Mouse (Mus musculus) heart, adult 2 months (tissue): ENCODE data around the gene Mapk13. TPM values are rescaled to one million over a fixed set of nuclear protein-coding genes. Genes with fewer than 3 reads are reported as not detected.

ENCODE experiments used
- DNase-seq, 2 experiments: peaks; one replicate each; pipeline ENCODE4 v3.0.0; 2021
- H3K27ac ChIP-seq: fragments of 200-600 bp; 2 replicates; pipeline ENCODE4 v1.8.1; 2022
- H3K27me3 ChIP-seq: fragments of 200-500 bp; 2 replicates; pipeline ENCODE4 v1.6.1; 2012; ENCODE audit warnings: mild to moderate bottlenecking, low read length, inconsistent platforms, mixed read lengths; ENCODE audit not compliant: control insufficient read depth, insufficient read depth
- H3K36me3 ChIP-seq: fragments of 200-500 bp; 2 replicates; pipeline ENCODE4 v1.6.1; 2012; ENCODE audit warnings: low read length, inconsistent platforms; ENCODE audit not compliant: control insufficient read depth, insufficient read depth
- H3K4me1 ChIP-seq: fragments of 200-500 bp; 2 replicates; pipeline ENCODE4 v1.6.1; 2011; ENCODE audit warnings: low read length; ENCODE audit not compliant: control insufficient read depth, insufficient read depth
- H3K4me3 ChIP-seq: fragments of 200-600 bp; 2 replicates; pipeline ENCODE4 v1.8.1; 2022
- H3K79me2 ChIP-seq: fragments of 200-500 bp; replicated peaks from 2 replicates; pipeline ENCODE4 v1.6.1; 2012; ENCODE audit warnings: mild to moderate bottlenecking, inconsistent platforms, low read length, moderate library complexity, mixed read lengths; ENCODE audit not compliant: control insufficient read depth, insufficient read depth
- H3K9ac ChIP-seq: fragments of 200-500 bp; 2 replicates; pipeline ENCODE4 v1.6.1; 2012; ENCODE audit warnings: low read depth, mild to moderate bottlenecking, control low read depth, inconsistent platforms, low read length, mixed read lengths
- CTCF ChIP-seq: fragments of 200-600 bp; IDR thresholded peaks from 2 replicates; pipeline ENCODE4 v1.8.1; 2022; ENCODE audit warnings: antibody characterized with exemption, mild to moderate bottlenecking, moderate library complexity
- EP300 ChIP-seq: fragments of 200-500 bp; IDR thresholded peaks from 2 replicates; pipeline ENCODE4 v1.6.1; 2011; ENCODE audit warnings: low read depth, low read length, control low read depth; ENCODE audit not compliant: insufficient read depth
- POLR2A ChIP-seq: fragments of 200-500 bp; IDR thresholded peaks from 2 replicates; pipeline ENCODE4 v1.6.1; 2011; ENCODE audit warnings: mild to moderate bottlenecking, low read depth, low read length, control low read depth; ENCODE audit not compliant: insufficient read depth
- WGBS: fragments of 180-500 bp; shearing (Covaris S2); methylation state at CpG from one replicate; pipeline ENCODE4 v1.1.7; 2018; 5-methylcytosine and 5-hydroxymethylcytosine counted together
- intact Hi-C: fragments of 180-260 bp; cut with DNase I; formaldehyde crosslinking; loops from one replicate; pipeline ENCODE4 v1.15.1; 2025
- polyA plus RNA-seq: library from polyadenylated mRNA; depleted of rRNA; stranded (reverse); fragments of >200 nt; gene quantifications from 2 replicates; pipeline ENCODE4 v1.2.3, GENCODE M21; 2012
- total RNA-seq, 2 experiments: library from RNA; stranded (reverse); gene quantifications; 2 replicates each; pipeline ENCODE4 v1.2.3; 2021

Mapk13 gene
- total and polyA plus RNA-seq, 3 experiments: 0.48 to 0.78 (median 0.52) TPM

- H3K4me1 ChIP-seq: no peaks in the 10 kb centered on the region; the same call in 1 of the 2 replicates
- H3K27ac ChIP-seq: no peak overlapping the region
- H3K36me3 ChIP-seq: no peaks in the 10 kb centered on the region
- H3K9ac ChIP-seq: no peak overlapping the region
- 97% methylated on average over 6 of the region's 6 CpGs for WGBS
- no peaks in the 10 kb centered on the region for H3K79me2 ChIP-seq
- TF ChIP-seq CTCF (no peak), POLR2A (no peak), EP300 (no peak)
- H3K27me3 ChIP-seq: no peaks in the 10 kb centered on the region
- intact Hi-C loops: no loop called here
- no peak overlapping the region for H3K4me3 ChIP-seq
- no peak for DNase-seq
These were observed 29.9 kb upstream of the Mapk13 start for GRCm38 (mm10) chr17:28739244-28739643.

- WGBS: 85% methylated on average over 11 of the region's 11 CpGs
- Histone ChIP-seq H3K36me3 (no peaks in the 10 kb centered on the region), H3K27me3 (no peaks in the 10 kb centered on the region), H3K79me2 (no peaks in the 10 kb centered on the region), H3K27ac (no peak overlapping the region), H3K9ac (no peak overlapping the region), H3K4me1 (peaks cover 3% of the 10 kb centered on the region; the same call in 1 of the 2 replicates), H3K4me3 (no peak overlapping the region)
- intact Hi-C loops: no loop called here
- no peak for TF ChIP-seq CTCF
- peak in 1 of 2 experiments; percentile 14 for DNase-seq
These were observed 25.8 kb upstream of the Mapk13 start for GRCm38 (mm10) chr17:28743145-28743866.

GRCm38 (mm10) chr17:28743916-28744315 lies 25.2 kb upstream of the Mapk13 start:
- H3K27ac ChIP-seq: no peak overlapping the region
- WGBS: 93% methylated on average over 9 of the region's 9 CpGs
- no peaks in the 10 kb centered on the region for H3K36me3 ChIP-seq

GRCm38 (mm10) chr17:28745773-28746172 lies 23.3 kb upstream of the Mapk13 start:
- no peak overlapping the region for H3K4me3 ChIP-seq
- intact Hi-C loops: loop anchor here (5.0 kb wide), 1 partner anchor 53 kb away; the partner anchor contains the start of genes Mapk14 and Slc26a8
- H3K27ac ChIP-seq: peak overlapping the region; percentile 52

More at GRCm38 (mm10) chr17:28743916-28744315, 25.2 kb upstream of the Mapk13 start:
- Histone ChIP-seq H3K9ac (no peak overlapping the region), H3K27me3 (no peaks in the 10 kb centered on the region), H3K4me1 (peaks cover 3% of the 10 kb centered on the region; the same call in 1 of the 2 replicates), H3K79me2 (no peaks in the 10 kb centered on the region), H3K4me3 (no peak overlapping the region)
- DNase-seq: no peak
- intact Hi-C loops: no loop called here
- TF ChIP-seq EP300: no peak
- peak; percentile 44 for TF ChIP-seq CTCF

GRCm38 (mm10) chr17:28748001-28748400 lies 21.1 kb upstream of the Mapk13 start:
- H3K36me3 ChIP-seq: no peaks in the 10 kb centered on the region
- peaks cover 3% of the 10 kb centered on the region for H3K4me1 ChIP-seq
- H3K4me3 ChIP-seq: no peak overlapping the region
- H3K79me2 ChIP-seq: no peaks in the 10 kb centered on the region
- intact Hi-C loops: loop anchor here (5.0 kb wide), 1 partner anchor 56 kb away; the partner anchor contains the start of genes Mapk14 and Slc26a8
- no peak overlapping the region for H3K27ac ChIP-seq
- no peak for DNase-seq
- WGBS: 73% methylated on average over 4 of the region's 4 CpGs
- no peaks in the 10 kb centered on the region for H3K27me3 ChIP-seq
- TF ChIP-seq CTCF: no peak
- no peak overlapping the region for H3K9ac ChIP-seq

More at GRCm38 (mm10) chr17:28745773-28746172, 23.3 kb upstream of the Mapk13 start:
- peak in 1 of 2 experiments; percentile 36 for DNase-seq
- Histone ChIP-seq H3K4me1 (peaks cover 3% of the 10 kb centered on the region; the same call in 1 of the 2 replicates), H3K36me3 (no peaks in the 10 kb centered on the region), H3K9ac (no peak overlapping the region), H3K27me3 (no peaks in the 10 kb centered on the region), H3K79me2 (no peaks in the 10 kb centered on the region)
- WGBS: 52% methylated on average over 6 of the region's 6 CpGs
- TF ChIP-seq EP300 (no peak), POLR2A (no peak), CTCF (no peak)

GRCm38 (mm10) chr17:28750580-28750979 lies 18.5 kb upstream of the Mapk13 start:
- H3K4me3 ChIP-seq: no peak overlapping the region
- TF ChIP-seq POLR2A (no peak), EP300 (no peak)
- no peaks in the 10 kb centered on the region for H3K79me2 ChIP-seq
- H3K4me1 ChIP-seq: peaks cover 3% of the 10 kb centered on the region
- intact Hi-C loops: no loop called here
- H3K27ac ChIP-seq: no peak overlapping the region
- 55% methylated on average over 6 of the region's 6 CpGs for WGBS
- H3K9ac ChIP-seq: no peak overlapping the region
- H3K36me3 ChIP-seq: no peaks in the 10 kb centered on the region
- peak in 1 of 2 experiments; percentile 33 for DNase-seq
- no peaks in the 10 kb centered on the region for H3K27me3 ChIP-seq
